Mouse (Mus musculus) embryonic facial prominence, embryonic 12.5 days (tissue): ENCODE results near the gene Smurf1. TPM values are rescaled to one million over a fixed set of nuclear protein-coding genes. Genes with fewer than 3 reads are reported as not detected.

Experiments used
- ATAC-seq: fragments of 200-750 bp; cut with Nextera tagmentation; 2 replicates; pipeline ENCODE4 v1.8.0; 2017; ENCODE audit not compliant: insufficient number of reproducible peaks, insufficient read depth, low FRiP score, low TSS enrichment
- H3K27ac ChIP-seq: fragments of 300-500 bp; sonication (generic); 2 replicates; pipeline ENCODE4 v1.5.1; 2016; ENCODE audit warnings: mild to moderate bottlenecking
- H3K27me3 ChIP-seq: fragments of 300-500 bp; sonication (generic); 2 replicates; pipeline ENCODE4 v1.6.1; 2016; ENCODE audit warnings: mild to moderate bottlenecking, moderate library complexity
- H3K36me3 ChIP-seq: fragments of 300-500 bp; sonication (generic); 2 replicates; pipeline ENCODE4 v1.6.1; 2016; ENCODE audit warnings: mild to moderate bottlenecking
- H3K4me1 ChIP-seq: fragments of 300-500 bp; sonication (generic); 2 replicates; pipeline ENCODE4 v1.6.1; 2016
- H3K4me2 ChIP-seq: fragments of 300-500 bp; sonication (generic); replicated peaks from 2 replicates; pipeline ENCODE4 v1.6.1; 2016; ENCODE audit warnings: mild to moderate bottlenecking, moderate library complexity
- H3K4me3 ChIP-seq: fragments of 300-500 bp; sonication (generic); 2 replicates; pipeline ENCODE4 v1.5.1; 2016; ENCODE audit warnings: mild to moderate bottlenecking
- H3K9ac ChIP-seq: fragments of 300-500 bp; sonication (generic); 2 replicates; pipeline ENCODE4 v1.6.1; 2016; ENCODE audit warnings: mild to moderate bottlenecking, moderate library complexity
- H3K9me3 ChIP-seq: fragments of 300-500 bp; sonication (generic); 2 replicates; pipeline ENCODE4 v1.6.1; 2016; ENCODE audit warnings: mild to moderate bottlenecking, moderate library complexity
- WGBS: fragments of 180-500 bp; shearing (Covaris S2); methylation state at CpG from one replicate; pipeline ENCODE4 v1.1.7; 2016; 5-methylcytosine and 5-hydroxymethylcytosine counted together
- polyA plus RNA-seq: library from polyadenylated mRNA; unstranded; fragments of >200 nt; fragmentation: Nextera tagmentation; extraction: Ambion mirVana; gene quantifications from 2 replicates; pipeline ENCODE4 v1.2.1, GENCODE M21; 2016

Smurf1 gene
- polyA plus RNA-seq, 1 experiment from 2014 or later: 24.9 TPM

GRCm38 (mm10) chr5:144859284-144859683 is 106.4 kb downstream of the Smurf1 start:
- H3K4me1 ChIP-seq: no peaks in the 10 kb centered on the region
- H3K27ac ChIP-seq: no peak overlapping the region
- no peak overlapping the region for H3K9ac ChIP-seq
- H3K4me2 ChIP-seq: no peak overlapping the region
- 94% methylated on average over 9 of the region's 9 CpGs for WGBS
- peaks cover 68% of the 10 kb centered on the region for H3K36me3 ChIP-seq
- no peak overlapping the region for H3K4me3 ChIP-seq
- no peak for ATAC-seq
- H3K9me3 ChIP-seq: peaks cover 10% of the 10 kb centered on the region; the same call in 1 of the 2 replicates
- H3K27me3 ChIP-seq: no peaks in the 10 kb centered on the region

GRCm38 (mm10) chr5:144858527-144858926 is 107.1 kb downstream of the Smurf1 start:
- H3K9ac ChIP-seq: no peak overlapping the region
- no peak overlapping the region for H3K4me2 ChIP-seq
- 91% methylated on average over 15 of the region's 15 CpGs for WGBS
- H3K4me1 ChIP-seq: no peaks in the 10 kb centered on the region
- ATAC-seq: no peak
- no peak overlapping the region for H3K4me3 ChIP-seq
- H3K27me3 ChIP-seq: no peaks in the 10 kb centered on the region
- peaks cover 10% of the 10 kb centered on the region; the same call in 1 of the 2 replicates for H3K9me3 ChIP-seq
- peaks cover 75% of the 10 kb centered on the region for H3K36me3 ChIP-seq
- H3K27ac ChIP-seq: no peak overlapping the region

GRCm38 (mm10) chr5:144855936-144856335 is 109.7 kb downstream of the Smurf1 start:
- Histone ChIP-seq H3K36me3 (peaks cover 96% of the 10 kb centered on the region), H3K4me1 (no peaks in the 10 kb centered on the region), H3K4me2 (no peak overlapping the region), H3K4me3 (no peak overlapping the region), H3K27me3 (no peaks in the 10 kb centered on the region), H3K9me3 (peaks cover 5% of the 10 kb centered on the region; the same call in 1 of the 2 replicates), H3K9ac (no peak overlapping the region), H3K27ac (no peak overlapping the region)
- ATAC-seq: no peak
- 83% methylated on average over 6 of the region's 6 CpGs for WGBS

- Histone ChIP-seq H3K36me3 (peaks cover 97% of the 10 kb centered on the region), H3K4me1 (no peaks in the 10 kb centered on the region), H3K4me2 (no peak overlapping the region), H3K4me3 (no peak overlapping the region), H3K27ac (no peak overlapping the region), H3K9ac (no peak overlapping the region), H3K27me3 (no peaks in the 10 kb centered on the region), H3K9me3 (no peaks in the 10 kb centered on the region)
- ATAC-seq: no peak
- WGBS: 81% methylated on average over 5 of the region's 5 CpGs
These were observed 111.7 kb downstream of the Smurf1 start for GRCm38 (mm10) chr5:144853931-144854330.

GRCm38 (mm10) chr5:144851820-144852219 is 113.8 kb downstream of the Smurf1 start:
- WGBS: 96% methylated on average over 3 of the region's 3 CpGs
- Histone ChIP-seq H3K36me3 (peaks cover 98% of the 10 kb centered on the region), H3K4me1 (no peaks in the 10 kb centered on the region), H3K27ac (no peak overlapping the region), H3K4me3 (no peak overlapping the region), H3K9ac (no peak overlapping the region), H3K9me3 (no peaks in the 10 kb centered on the region), H3K27me3 (no peaks in the 10 kb centered on the region), H3K4me2 (no peak overlapping the region)
- no peak for ATAC-seq

GRCm38 (mm10) chr5:144849932-144850331 is 115.7 kb downstream of the Smurf1 start:
- Histone ChIP-seq H3K27me3 (no peaks in the 10 kb centered on the region), H3K4me2 (no peak overlapping the region), H3K4me1 (no peaks in the 10 kb centered on the region), H3K4me3 (no peak overlapping the region), H3K9me3 (no peaks in the 10 kb centered on the region), H3K36me3 (peaks cover 99% of the 10 kb centered on the region), H3K9ac (no peak overlapping the region), H3K27ac (no peak overlapping the region)
- 95% methylated on average over 10 of the region's 10 CpGs for WGBS
- no peak for ATAC-seq

- no peaks in the 10 kb centered on the region for H3K27me3 ChIP-seq
- no peak overlapping the region for H3K4me3 ChIP-seq
- no peak overlapping the region for H3K27ac ChIP-seq
- no peak for ATAC-seq
- peaks cover 98% of the 10 kb centered on the region for H3K36me3 ChIP-seq
- WGBS: 93% methylated on average over 5 of the region's 5 CpGs
- H3K4me2 ChIP-seq: no peak overlapping the region
- H3K4me1 ChIP-seq: no peaks in the 10 kb centered on the region
- no peaks in the 10 kb centered on the region for H3K9me3 ChIP-seq
- H3K9ac ChIP-seq: no peak overlapping the region
These were observed 116.9 kb downstream of the Smurf1 start for GRCm38 (mm10) chr5:144848735-144849134.

- Histone ChIP-seq H3K4me2 (no peak overlapping the region), H3K4me1 (no peaks in the 10 kb centered on the region), H3K4me3 (no peak overlapping the region), H3K9ac (no peak overlapping the region), H3K36me3 (peaks cover 98% of the 10 kb centered on the region), H3K27ac (no peak overlapping the region), H3K27me3 (no peaks in the 10 kb centered on the region), H3K9me3 (no peaks in the 10 kb centered on the region)
- ATAC-seq: no peak
- 97% methylated on average over 20 of the region's 20 CpGs for WGBS
These were observed 120.3 kb downstream of the Smurf1 start for GRCm38 (mm10) chr5:144845352-144845751.

- no peaks in the 10 kb centered on the region for H3K27me3 ChIP-seq
- no peak for ATAC-seq
- 90% methylated on average over 3 of the region's 3 CpGs for WGBS
- no peaks in the 10 kb centered on the region for H3K9me3 ChIP-seq
- H3K36me3 ChIP-seq: peaks cover 95% of the 10 kb centered on the region
- H3K27ac ChIP-seq: no peak overlapping the region
- H3K9ac ChIP-seq: no peak overlapping the region
- H3K4me3 ChIP-seq: no peak overlapping the region
- no peak overlapping the region for H3K4me2 ChIP-seq
- no peaks in the 10 kb centered on the region for H3K4me1 ChIP-seq
These were observed 129.5 kb downstream of the Smurf1 start for GRCm38 (mm10) chr5:144836100-144836499.

GRCm38 (mm10) chr5:144831840-144832469 is 133.7 kb downstream of the Smurf1 start:
- WGBS: 87% methylated on average over 9 of the region's 9 CpGs
- H3K36me3 ChIP-seq: peaks cover 96% of the 10 kb centered on the region
- no peak for ATAC-seq

GRCm38 (mm10) chr5:144829631-144830030 is 136.0 kb downstream of the Smurf1 start:
- Histone ChIP-seq H3K4me3 (no peak overlapping the region), H3K9ac (no peak overlapping the region), H3K27ac (no peak overlapping the region), H3K4me1 (no peaks in the 10 kb centered on the region), H3K27me3 (no peaks in the 10 kb centered on the region), H3K9me3 (no peaks in the 10 kb centered on the region), H3K36me3 (peaks cover 98% of the 10 kb centered on the region), H3K4me2 (no peak overlapping the region)
- WGBS: 95% methylated on average over 4 of the region's 4 CpGs
- no peak for ATAC-seq

More at GRCm38 (mm10) chr5:144831840-144832469, 133.7 kb downstream of the Smurf1 start:
- no peaks in the 10 kb centered on the region for H3K27me3 ChIP-seq
- H3K4me3 ChIP-seq: no peak overlapping the region
- H3K27ac ChIP-seq: no peak overlapping the region
- H3K4me2 ChIP-seq: no peak overlapping the region
- no peak overlapping the region for H3K9ac ChIP-seq
- no peaks in the 10 kb centered on the region for H3K9me3 ChIP-seq
- no peaks in the 10 kb centered on the region for H3K4me1 ChIP-seq

GRCm38 (mm10) chr5:144828365-144829102 is 137.1 kb downstream of the Smurf1 start:
- Histone ChIP-seq H3K36me3 (peaks cover 100% of the 10 kb centered on the region), H3K4me1 (no peaks in the 10 kb centered on the region)

More at GRCm38 (mm10) chr5:144828365-144829102, 137.1 kb downstream of the Smurf1 start:
- Histone ChIP-seq H3K27me3 (no peaks in the 10 kb centered on the region), H3K4me3 (no peak overlapping the region), H3K9me3 (no peaks in the 10 kb centered on the region), H3K9ac (no peak overlapping the region), H3K4me2 (no peak overlapping the region), H3K27ac (no peak overlapping the region)
- 94% methylated on average over 20 of the region's 20 CpGs for WGBS
- no peak for ATAC-seq
